Mouse (Mus musculus) frontal cortex, postnatal 14 days (tissue): ENCODE measurements at regions not wholly inside any gene's neighbourhood (a gene's known extent, or its start where the extent isn't known, plus 50 kb on each side); places are given as distances from the start of the nearest gene placed in this dataset.

Source experiments
- DNase-seq, 2 experiments: peaks; one replicate each; pipeline ENCODE4 v3.0.0; 2022; ENCODE audit warnings: low spot score in 2 of 2

DNA sequence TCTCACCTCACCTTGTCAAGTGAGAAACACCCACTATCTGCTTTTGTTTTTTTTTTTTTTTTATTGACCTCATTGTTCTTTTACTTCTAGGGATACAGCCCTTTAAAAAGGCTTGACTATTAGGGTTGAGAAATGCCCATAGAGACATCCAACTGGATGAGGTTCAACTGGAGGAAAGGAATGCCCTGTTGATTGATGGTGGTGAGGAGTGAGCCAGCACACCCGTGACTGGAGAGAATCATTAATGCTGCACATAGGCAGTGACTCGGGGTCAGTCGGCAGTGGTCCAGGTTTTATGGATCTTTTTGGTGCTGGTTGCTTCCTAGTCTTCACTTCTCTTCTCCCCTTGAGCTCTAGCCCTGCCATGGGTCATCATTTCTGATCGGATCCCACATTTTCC is 82.9 kb upstream of the Cryz start:
- DNase-seq: no peak

- no peak for DNase-seq
These were observed 86.4 kb upstream of the Cryz start for GRCm38 (mm10) chr3:154510160-154510559.

- DNase-seq: no peak
These were observed 87.1 kb upstream of the Cryz start for GRCm38 (mm10) chr3:154509394-154509793.

GRCm38 (mm10) chr3:154493387-154493920 is 103.1 kb upstream of the Cryz start:
- DNase-seq: no peak

DNA sequence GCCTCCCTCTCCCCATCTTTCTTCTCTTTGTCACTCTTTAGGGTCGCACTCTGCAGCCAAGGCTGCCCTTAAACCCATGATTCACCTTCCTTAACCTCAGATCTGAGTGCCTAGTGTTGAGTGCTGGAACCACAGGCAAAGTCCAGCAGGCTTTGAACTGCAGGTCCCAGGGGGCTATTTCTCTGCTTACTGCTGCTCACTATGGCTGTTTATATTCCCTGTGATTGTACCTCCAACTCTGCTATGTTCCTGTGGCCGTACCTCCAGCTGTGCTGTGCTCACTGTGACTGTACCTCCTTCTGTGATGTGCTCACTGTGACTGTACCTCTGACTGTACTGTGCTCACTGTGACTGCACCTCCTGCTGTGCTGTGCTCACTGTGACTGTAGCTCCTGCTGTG is 124.1 kb upstream of the Cryz start:
- no peak for DNase-seq

DNA sequence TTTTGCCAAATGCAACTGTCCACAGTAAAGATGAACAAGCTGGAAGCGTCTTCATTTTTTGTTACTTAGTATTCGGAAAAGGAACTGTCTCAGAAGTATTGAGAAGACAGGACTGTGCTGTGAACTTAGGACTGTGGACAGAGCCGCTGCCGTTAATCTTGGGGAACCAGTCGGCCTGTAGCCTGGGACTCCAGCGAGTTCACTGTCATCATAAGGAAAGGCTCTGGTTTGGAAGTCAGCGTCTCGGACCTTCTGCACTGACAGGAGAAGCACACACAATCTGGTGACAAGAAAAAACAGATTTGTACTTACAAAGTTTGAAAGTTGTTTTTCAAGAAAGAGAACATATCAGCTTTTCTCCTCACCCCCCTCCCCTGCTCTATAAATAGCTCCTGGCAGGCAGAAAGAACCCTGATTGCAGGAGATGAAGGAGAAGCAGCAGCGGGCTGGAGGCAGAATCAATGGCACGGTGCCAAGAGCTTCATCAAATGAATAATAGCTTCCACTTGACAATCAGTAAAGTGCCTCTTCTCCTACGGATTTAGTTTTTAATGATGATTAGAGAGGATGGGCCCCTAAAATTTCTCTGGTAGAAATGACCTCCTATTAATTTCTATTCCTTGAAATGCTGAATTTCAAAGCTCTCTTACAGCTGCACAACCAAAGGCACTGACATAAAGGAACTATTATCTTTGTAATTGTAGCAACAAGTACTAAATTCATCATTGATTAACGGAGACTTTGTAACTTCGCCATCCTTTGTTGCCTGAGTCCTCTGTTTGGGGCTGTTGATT is 128.7 kb upstream of the Cryz start:
- peak; percentile 13 to 27 for DNase-seq

DNA sequence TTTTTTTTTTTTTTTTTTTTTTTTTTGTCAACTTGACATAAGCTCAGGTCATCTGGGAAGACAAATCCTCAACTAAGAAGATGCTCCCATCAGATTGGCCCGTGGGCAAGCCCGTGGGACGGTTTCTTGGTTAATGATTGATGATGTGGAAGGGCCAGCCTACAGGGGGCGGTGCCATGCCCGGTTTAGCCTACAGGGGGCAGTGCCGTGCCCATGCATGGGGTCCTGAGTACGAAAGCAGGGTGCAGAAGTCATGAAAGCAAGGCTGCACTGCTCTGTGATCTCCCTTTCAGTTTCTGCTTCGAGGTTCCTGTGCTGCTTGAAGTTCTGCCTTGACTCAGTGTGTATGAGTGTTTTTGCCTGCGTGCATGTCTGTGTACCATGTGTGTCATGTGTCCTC is 127.7 kb upstream of the Lhx8 start:
- DNase-seq: no peak

DNA sequence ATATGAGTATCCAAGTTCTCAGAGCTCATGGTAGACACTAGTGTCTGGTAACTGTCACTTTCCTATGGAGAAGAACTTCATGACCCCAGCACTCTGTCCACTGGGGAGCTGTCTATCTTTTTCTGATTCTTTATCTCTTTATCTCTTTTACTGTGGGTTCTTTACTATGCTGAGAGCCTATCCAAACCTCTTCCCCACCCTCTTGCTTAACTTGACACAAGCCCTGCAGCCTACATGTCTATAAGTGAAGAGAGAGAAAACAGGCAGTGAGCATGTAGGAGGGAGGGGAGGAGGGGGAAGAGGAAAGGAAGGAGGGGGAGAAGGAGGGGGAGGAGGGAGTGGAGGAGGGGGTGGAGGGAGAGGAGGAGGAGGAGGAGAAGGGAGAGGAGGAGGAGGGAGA is 122.6 kb upstream of the Lhx8 start:
- DNase-seq: no peak

DNA sequence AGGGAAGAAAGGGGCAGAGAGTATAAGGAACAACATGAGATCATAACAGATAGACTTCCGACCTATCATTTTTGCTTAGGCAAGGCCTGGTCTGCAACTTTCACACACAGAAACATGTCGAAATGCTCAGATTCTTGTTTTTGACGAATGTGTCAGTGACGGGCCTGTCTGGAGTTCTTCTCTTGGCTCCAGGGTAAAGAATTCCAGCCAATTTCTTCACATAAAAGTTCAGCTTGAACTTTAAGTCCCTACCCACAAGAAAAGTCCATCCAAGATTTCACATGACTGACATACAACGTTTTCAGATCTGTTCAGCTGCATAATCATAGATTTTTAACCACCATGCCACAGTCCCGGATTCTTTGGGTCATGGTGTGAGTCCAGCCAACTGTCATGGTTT is 122.1 kb upstream of the Lhx8 start:
- DNase-seq: no peak

GRCm38 (mm10) chr3:154451169-154451568 is 120.7 kb upstream of the Lhx8 start:
- DNase-seq: no peak

DNA sequence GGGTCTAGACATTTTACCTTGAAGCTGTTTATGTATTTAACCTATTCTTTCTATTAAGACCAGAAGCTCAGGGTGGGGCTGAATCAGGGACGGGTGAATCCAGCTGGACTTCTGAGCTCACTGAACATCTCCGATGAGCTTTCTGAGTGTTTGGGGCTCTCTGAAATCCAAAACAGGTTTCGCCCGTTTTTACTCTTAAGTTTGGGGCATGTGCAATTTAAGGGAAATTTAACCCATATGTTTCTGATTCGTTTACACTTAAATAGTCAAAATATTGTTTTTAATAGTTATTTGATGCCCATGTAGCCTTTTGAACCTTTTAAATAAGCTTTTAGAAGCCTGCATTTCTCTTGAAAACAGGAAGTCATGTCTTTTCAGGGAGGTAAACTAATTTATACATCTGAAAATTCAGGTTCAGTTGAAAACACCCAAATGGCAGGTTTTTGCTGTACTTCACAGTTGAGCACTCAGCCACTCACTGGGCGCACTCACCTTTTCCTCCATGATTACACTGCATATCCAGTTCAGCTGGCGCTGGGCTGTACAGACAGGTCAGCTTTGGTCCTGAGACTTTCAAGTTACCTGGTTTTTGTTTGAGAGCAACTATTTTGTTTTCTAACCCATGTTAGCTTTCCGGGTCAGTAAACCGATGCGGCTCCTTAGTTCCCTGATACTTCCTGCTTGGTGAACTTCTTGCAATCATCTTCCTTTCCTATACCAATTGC is 113.1 kb upstream of the Lhx8 start:
- no peak for DNase-seq

DNA sequence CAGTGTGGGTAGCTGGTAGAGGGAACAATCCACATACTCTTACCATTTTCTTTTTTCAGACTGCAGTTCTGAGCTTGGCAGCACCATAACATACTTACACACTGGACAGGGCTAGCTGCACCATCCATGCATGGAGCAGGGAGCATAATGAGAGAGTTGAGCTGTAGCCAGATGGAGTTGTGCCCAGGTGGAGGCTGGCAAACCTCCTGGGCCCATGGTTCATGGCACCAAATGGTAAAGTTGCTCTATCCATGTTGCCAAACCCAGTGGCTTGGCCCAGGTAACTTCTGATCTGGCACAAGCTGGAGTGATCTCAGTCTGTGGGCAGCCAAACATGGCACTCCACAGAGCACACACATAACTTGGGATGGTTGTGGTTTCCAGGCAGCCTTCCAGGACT is 111.0 kb upstream of the Lhx8 start:
- DNase-seq: no peak

DNA sequence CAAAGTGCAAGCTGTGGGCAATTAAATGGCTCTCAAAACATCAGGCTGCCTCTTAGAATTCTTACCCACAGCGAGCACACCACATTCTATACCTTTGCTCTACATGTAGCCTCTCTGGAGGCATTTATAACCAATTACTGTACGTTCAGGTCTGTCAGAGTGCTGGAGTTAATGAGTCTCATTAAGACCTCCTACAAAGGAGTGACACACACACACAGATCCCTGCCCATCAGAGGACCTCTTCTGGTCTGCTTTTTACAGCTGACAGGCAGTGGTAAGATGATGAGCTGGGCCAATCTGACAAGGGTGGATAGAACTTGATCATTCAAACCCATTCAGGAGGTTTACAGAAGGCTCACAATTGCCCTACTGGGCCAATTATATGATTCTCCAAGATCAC is 110.4 kb upstream of the Lhx8 start:
- DNase-seq: no peak

DNA sequence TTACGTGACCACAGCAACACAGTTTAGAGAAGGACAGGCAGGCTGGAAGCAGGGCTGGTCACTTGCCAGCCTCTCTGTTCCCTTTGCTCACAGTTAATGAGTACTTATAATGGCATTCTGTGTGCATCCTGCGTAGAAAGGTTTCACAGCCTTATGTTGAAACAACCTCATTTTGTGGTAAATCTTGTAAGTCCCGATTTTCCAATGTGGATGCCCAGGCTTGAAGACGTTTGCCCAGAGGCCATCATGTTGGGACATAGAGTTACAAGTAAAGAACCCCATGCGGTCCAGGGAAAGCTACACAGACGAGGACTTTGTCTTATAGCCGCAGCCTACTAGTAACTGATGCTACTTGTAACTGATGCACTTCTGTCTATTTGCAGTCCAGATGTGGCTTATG is 100.4 kb upstream of the Lhx8 start:
- no peak for DNase-seq

- DNase-seq: no peak
These were observed 99.2 kb upstream of the Lhx8 start for GRCm38 (mm10) chr3:154429666-154430065.

DNA sequence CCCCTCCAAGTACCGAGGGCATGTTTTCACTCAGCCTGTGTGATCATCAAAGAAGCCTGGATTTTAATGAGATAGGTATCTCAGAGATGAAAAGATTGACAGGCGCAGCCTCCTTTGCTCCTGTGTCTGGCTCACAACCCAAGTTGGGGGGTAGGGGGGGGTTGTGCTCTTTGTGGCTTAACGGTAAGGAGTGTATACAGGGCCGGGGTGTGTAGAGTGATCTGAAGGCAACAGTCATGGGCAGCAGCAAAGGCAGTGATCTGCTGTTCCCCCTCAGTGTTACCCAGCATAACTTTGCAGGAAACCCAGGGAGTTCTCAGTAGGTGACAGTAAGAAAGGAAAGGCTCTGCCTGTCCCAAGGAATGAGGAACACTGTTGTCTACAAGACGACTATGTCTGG is 94.1 kb upstream of the Lhx8 start:
- no peak for DNase-seq

- DNase-seq: no peak
These were observed 91.0 kb upstream of the Lhx8 start for GRCm38 (mm10) chr3:154421461-154421950.

DNA sequence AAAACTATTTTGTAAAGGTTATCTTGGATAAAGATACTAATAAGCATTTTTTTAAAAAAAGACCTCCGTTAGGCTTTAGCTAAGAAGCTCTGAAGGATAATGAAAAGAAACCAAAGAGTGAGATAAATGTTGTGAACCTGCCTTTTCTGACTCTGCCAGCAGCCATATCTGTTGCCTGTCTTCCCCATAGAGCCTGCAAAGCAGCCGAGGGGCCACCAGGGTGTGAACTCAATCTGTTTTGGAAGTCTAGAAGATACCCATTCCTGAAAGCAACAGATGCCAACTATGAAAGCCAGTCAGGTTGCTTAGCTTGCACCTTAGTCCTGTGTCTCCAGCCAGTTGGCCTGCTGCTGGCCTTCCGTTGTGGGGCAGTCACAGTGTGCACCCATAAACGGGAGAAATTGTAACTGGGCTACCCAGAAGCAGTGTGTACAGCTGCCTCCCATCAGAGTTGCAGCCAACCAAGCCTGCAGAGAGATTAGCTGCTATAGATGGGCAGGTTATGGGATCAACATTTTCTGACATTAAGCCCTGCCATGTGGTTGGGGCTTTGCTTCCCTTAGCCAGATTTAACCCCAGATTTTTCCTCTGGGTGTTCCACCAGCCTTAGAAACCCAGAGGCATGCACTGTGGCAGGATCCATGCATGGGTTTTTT is 87.8 kb upstream of the Lhx8 start:
- DNase-seq: no peak

DNA sequence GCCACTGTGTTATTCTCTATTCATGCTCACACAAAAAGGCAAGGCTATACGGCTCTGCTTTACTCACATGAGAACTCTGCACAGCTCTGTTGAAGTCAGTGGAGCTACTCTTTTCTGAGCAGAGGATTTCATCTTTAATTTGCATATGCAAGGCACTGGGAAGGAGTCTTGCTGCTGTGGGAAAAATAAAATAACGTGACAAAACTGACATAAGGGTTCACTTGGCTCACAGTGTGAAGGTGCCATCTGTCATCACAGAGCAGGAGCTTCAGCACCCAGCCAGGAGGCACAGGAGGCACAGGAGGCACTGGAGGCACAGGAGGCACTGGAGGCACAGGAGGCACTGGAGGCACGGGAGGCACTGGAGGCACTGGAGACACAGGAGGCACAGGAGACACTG is 83.9 kb upstream of the Lhx8 start:
- no peak for DNase-seq

DNA sequence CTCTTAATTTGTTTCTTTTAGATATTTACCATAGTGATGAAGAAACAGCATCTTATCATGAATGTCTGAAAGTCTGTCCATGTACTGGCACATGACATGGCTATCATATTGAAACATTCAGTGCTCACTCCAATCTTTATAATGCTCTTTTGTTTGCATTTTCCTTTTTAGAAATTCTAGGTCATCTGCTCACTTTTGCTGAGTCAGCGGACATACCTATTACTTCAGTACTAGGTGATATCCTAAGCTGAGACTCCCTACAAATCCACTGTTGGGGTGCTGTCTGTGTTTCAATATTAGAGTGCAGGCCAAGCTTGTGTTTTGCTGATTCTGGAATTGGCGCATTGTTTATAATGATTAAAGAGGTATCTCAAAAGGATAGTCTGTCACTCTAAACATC is 79.8 kb upstream of the Lhx8 start:
- no peak for DNase-seq

DNA sequence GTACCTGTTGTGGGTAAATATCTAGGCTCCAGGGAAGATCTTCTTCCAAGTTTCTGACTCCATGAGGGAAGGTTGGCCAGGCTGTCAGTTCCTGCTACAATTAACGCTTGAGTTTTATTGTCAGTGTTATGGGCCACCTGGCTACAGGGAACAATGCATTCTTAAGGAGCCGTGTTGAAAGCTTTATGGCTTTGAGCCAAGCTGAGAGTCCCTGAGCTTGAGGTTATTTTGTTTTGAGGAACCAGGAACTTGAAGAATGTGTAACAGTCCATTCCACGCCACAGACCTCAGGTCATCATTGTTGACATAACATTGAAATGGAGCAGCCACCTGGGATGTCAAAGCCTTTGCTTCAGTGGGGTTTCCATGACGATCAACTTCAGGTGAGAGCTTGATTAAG is 71.6 kb upstream of the Lhx8 start:
- DNase-seq: no peak

DNA sequence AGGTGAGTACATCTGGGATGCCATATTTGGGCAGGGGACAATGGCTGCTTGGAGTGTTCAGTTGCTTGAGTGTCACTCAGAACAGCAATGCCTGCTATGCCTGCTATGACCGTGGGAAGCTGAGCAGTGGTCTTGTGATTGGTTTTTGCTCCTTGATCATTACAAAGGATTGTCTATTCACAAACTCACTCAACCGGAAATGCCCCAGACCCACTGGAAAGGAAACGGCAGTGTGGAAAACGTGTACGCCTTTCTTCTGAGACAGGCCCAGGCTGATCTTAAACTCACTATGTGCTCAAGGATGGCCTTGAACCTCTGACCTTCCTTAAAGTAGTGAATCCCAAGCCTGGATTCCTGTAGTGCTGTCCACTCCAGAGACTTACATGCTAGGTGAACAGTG is 63.2 kb upstream of the Lhx8 start:
- DNase-seq: no peak

GRCm38 (mm10) chr3:154391629-154392028 is 61.2 kb upstream of the Lhx8 start:
- DNase-seq: no peak
